In genomic region chrX:140375628-140376027, GRCm38 (mm10) we compare ENCODE assay signal across 21 mouse cellular contexts. TPM values are rescaled to one million over a fixed set of nuclear protein-coding genes. Genes with fewer than 3 reads are reported as not detected.
DNase-seq lines count a peak whose midpoint lies in the region; ATAC-seq lines count a peak whose summit lies in the region.
"Had no signal": no experiment of that assay in that cellular context is flagged by ENCODE, and none has a peak within 500 bp of the region (broad histone marks: within the 10 kb centered on the region; RNA-seq: fewer than 3 reads in every experiment).

No protein-coding gene starts in this region.

- H3K4me1 ChIP-seq in forebrain, embryonic 12.5 days: no peaks in the 10 kb centered on the region
- H3K4me1 ChIP-seq in forebrain, embryonic 15.5 days: no peaks in the 10 kb centered on the region
- no peaks in the 10 kb centered on the region for H3K4me1 ChIP-seq in midbrain, embryonic 14.5 days (ENCODE audit: control insufficient read depth, insufficient read depth, low read length)
- H3K4me1 ChIP-seq in midbrain, embryonic 13.5 days (replicated peaks): 0 out of 2 replicates have a peak, but pooled peaks cover 4% of the 10 kb centered on the region
- no peaks in the 10 kb centered on the region for H3K4me1 ChIP-seq in embryonic facial prominence, embryonic 10.5 days
- H3K4me1 ChIP-seq in heart, embryonic 10.5 days: no peaks in the 10 kb centered on the region
- H3K4me1 ChIP-seq: limb, embryonic 15.5 days; liver, embryonic 15.5 days; neural tube, embryonic 13.5 days; stomach, embryonic 15.5 days had no signal

- peaks cover 44% of the 10 kb centered on the region for H3K27me3 ChIP-seq in forebrain, embryonic 12.5 days
- H3K27me3 ChIP-seq in forebrain, embryonic 15.5 days: no peaks in the 10 kb centered on the region; the same call in 1 of the 2 replicates
- H3K27me3 ChIP-seq in midbrain, embryonic 14.5 days (ENCODE audit: control insufficient read depth, insufficient read depth, low read length): no peaks in the 10 kb centered on the region
- H3K27me3 ChIP-seq in midbrain, embryonic 13.5 days: peaks cover 50% of the 10 kb centered on the region
- peaks cover 98% of the 10 kb centered on the region for H3K27me3 ChIP-seq in embryonic facial prominence, embryonic 10.5 days (replicated peaks; ENCODE audit: low read depth, poor library complexity, severe bottlenecking)
- H3K27me3 ChIP-seq in heart, embryonic 10.5 days (ENCODE audit: insufficient read depth, poor library complexity, severe bottlenecking): peaks cover 24% of the 10 kb centered on the region; the same call in 1 of the 2 replicates
- H3K27me3 ChIP-seq: stomach, embryonic 15.5 days had no signal

- no peak overlapping the region for H3K27ac ChIP-seq in forebrain, embryonic 12.5 days
- H3K27ac ChIP-seq in forebrain, embryonic 15.5 days (replicated peaks): no peak overlapping the region
- H3K27ac ChIP-seq in midbrain, embryonic 14.5 days (replicated peaks; ENCODE audit: low read depth, low read length): no peak overlapping the region
- H3K27ac ChIP-seq in midbrain, embryonic 13.5 days: no peak overlapping the region
- H3K27ac ChIP-seq in embryonic facial prominence, embryonic 10.5 days (replicated peaks): no peak overlapping the region
- H3K27ac ChIP-seq in heart, embryonic 10.5 days: no peak overlapping the region
- H3K27ac ChIP-seq: kidney, postnatal 0 days; limb, embryonic 15.5 days; liver, embryonic 15.5 days; neural tube, embryonic 13.5 days; stomach, embryonic 15.5 days had no signal

- 30% methylated on average over 4 of the region's 4 CpGs for WGBS in forebrain, embryonic 12.5 days
- 28% methylated on average over 4 of the region's 4 CpGs for WGBS in forebrain, embryonic 15.5 days
- 41% methylated on average over 4 of the region's 4 CpGs for WGBS in midbrain, embryonic 14.5 days
- WGBS in midbrain, embryonic 13.5 days: 33% methylated on average over 4 of the region's 4 CpGs
- 35% methylated on average over 4 of the region's 4 CpGs for WGBS in embryonic facial prominence, embryonic 10.5 days
- WGBS in heart, embryonic 10.5 days: 30% methylated on average over 4 of the region's 4 CpGs

- no peak overlapping the region for H3K4me2 ChIP-seq in forebrain, embryonic 12.5 days
- H3K4me2 ChIP-seq in forebrain, embryonic 15.5 days (replicated peaks): no peak overlapping the region
- H3K4me2 ChIP-seq in midbrain, embryonic 14.5 days (ENCODE audit: low read length): no peak overlapping the region
- H3K4me2 ChIP-seq in midbrain, embryonic 13.5 days (replicated peaks): no peak overlapping the region
- H3K4me2 ChIP-seq: heart, embryonic 11.5 days; limb, embryonic 15.5 days; liver, embryonic 15.5 days; neural tube, embryonic 13.5 days; stomach, embryonic 15.5 days had no signal

- ATAC-seq in forebrain, embryonic 12.5 days (ENCODE audit: low FRiP score): peak; percentile 57; the same call in 1 of the 2 replicates
- no peak for ATAC-seq in forebrain, embryonic 15.5 days (replicated peaks)
- no peak for ATAC-seq in midbrain, embryonic 14.5 days (ENCODE audit: low FRiP score, low TSS enrichment)
- no peak for ATAC-seq in midbrain, embryonic 13.5 days
- ATAC-seq: lung, postnatal 0 days had no signal

- H3K36me3 ChIP-seq in forebrain, embryonic 12.5 days (replicated peaks): no peaks in the 10 kb centered on the region
- H3K36me3 ChIP-seq in forebrain, embryonic 15.5 days: no peaks in the 10 kb centered on the region
- H3K36me3 ChIP-seq in midbrain, embryonic 14.5 days (ENCODE audit: control insufficient read depth, insufficient read depth, low read length): no peaks in the 10 kb centered on the region
- H3K36me3 ChIP-seq in midbrain, embryonic 13.5 days: no peaks in the 10 kb centered on the region
- no peaks in the 10 kb centered on the region for H3K36me3 ChIP-seq in embryonic facial prominence, embryonic 10.5 days (replicated peaks)
- no peaks in the 10 kb centered on the region for H3K36me3 ChIP-seq in heart, embryonic 10.5 days
- H3K36me3 ChIP-seq: limb, embryonic 15.5 days; liver, embryonic 15.5 days; neural tube, embryonic 13.5 days; stomach, embryonic 15.5 days had no signal

- no peaks in the 10 kb centered on the region for H3K9me3 ChIP-seq in forebrain, embryonic 12.5 days
- H3K9me3 ChIP-seq in forebrain, embryonic 15.5 days: no peaks in the 10 kb centered on the region
- H3K9me3 ChIP-seq in midbrain, embryonic 14.5 days (ENCODE audit: control insufficient read depth, low read length): no peaks in the 10 kb centered on the region
- no peaks in the 10 kb centered on the region for H3K9me3 ChIP-seq in midbrain, embryonic 13.5 days
- H3K9me3 ChIP-seq in embryonic facial prominence, embryonic 10.5 days: no peaks in the 10 kb centered on the region
- H3K9me3 ChIP-seq in heart, embryonic 10.5 days: no peaks in the 10 kb centered on the region
- H3K9me3 ChIP-seq: limb, embryonic 15.5 days; liver, embryonic 15.5 days; neural tube, embryonic 13.5 days; stomach, embryonic 15.5 days had no signal

- peak; percentile 6 for DNase-seq in midbrain, embryonic 14.5 days
- DNase-seq in embryonic facial prominence, embryonic 10.5 days (ENCODE audit: low spot score): peak; percentile 21
- peak; percentile 0 for DNase-seq in retina, postnatal 1 day
- no peak for DNase-seq in cerebellum, adult 18-20 months
- DNase-seq in heart, embryonic 10.5 days (ENCODE audit: low spot score): no peak
- DNase-seq: adrenal gland, adult 2 months; cerebellum, adult 9-10 months; heart, postnatal 10 days; kidney, adult 11 months; right cerebral cortex, postnatal 25 days; thymus, adult 18-20 months had no signal

- H3K4me3 ChIP-seq in forebrain, embryonic 12.5 days (replicated peaks): no peak overlapping the region
- H3K4me3 ChIP-seq in forebrain, embryonic 15.5 days: no peak overlapping the region
- H3K4me3 ChIP-seq in midbrain, embryonic 14.5 days (replicated peaks; ENCODE audit: low read depth, low read length): no peak overlapping the region
- H3K4me3 ChIP-seq in midbrain, embryonic 13.5 days (replicated peaks): no peak overlapping the region
- no peak overlapping the region for H3K4me3 ChIP-seq in embryonic facial prominence, embryonic 10.5 days
- no peak overlapping the region for H3K4me3 ChIP-seq in heart, embryonic 10.5 days
- H3K4me3 ChIP-seq: limb, embryonic 15.5 days; liver, embryonic 15.5 days; neural tube, embryonic 13.5 days; stomach, embryonic 15.5 days had no signal

- no peak overlapping the region for H3K9ac ChIP-seq in forebrain, embryonic 12.5 days
- no peak overlapping the region for H3K9ac ChIP-seq in forebrain, embryonic 15.5 days (replicated peaks)
- H3K9ac ChIP-seq in midbrain, embryonic 14.5 days (replicated peaks; ENCODE audit: low read length): no peak overlapping the region
- no peak overlapping the region for H3K9ac ChIP-seq in midbrain, embryonic 13.5 days (replicated peaks)
- H3K9ac ChIP-seq: limb, embryonic 15.5 days; liver, embryonic 15.5 days; neural tube, embryonic 13.5 days; stomach, embryonic 15.5 days had no signal

RNA-seq across cellular contexts. Expression of gene Frmpd3, which starts 33.6 kb away (rescaled TPM):
- polyA plus RNA-seq in forebrain, embryonic 12.5 days (2016; fragmentation: Nextera tagmentation; extraction: Ambion mirVana): 0.63 and 1.4 TPM in 2 replicates
- polyA plus RNA-seq in forebrain, embryonic 15.5 days (2015; fragmentation: Nextera tagmentation; extraction: Ambion mirVana): 1.3 and 1.4 TPM in 2 replicates
- 3.6 and 3.7 TPM in 2 replicates for polyA plus RNA-seq in midbrain, embryonic 14.5 days (2014; fragmentation: Nextera tagmentation; extraction: Ambion mirVana)
- 2.8 and 3.8 TPM in 2 replicates for polyA plus RNA-seq in midbrain, embryonic 13.5 days (2015; fragmentation: Nextera tagmentation; extraction: Ambion mirVana)
- polyA plus RNA-seq in embryonic facial prominence, embryonic 10.5 days (2016; fragmentation: Nextera tagmentation; extraction: Ambion mirVana): 0.10 and 0.37 TPM in 2 replicates
- 0.07 and 0.13 TPM in 2 replicates for polyA plus RNA-seq in heart, embryonic 10.5 days (2016; fragmentation: Nextera tagmentation; extraction: Ambion mirVana)
- polyA plus RNA-seq: adrenal gland, adult 2 months; liver, embryonic 15.5 days had no signal

Comparison
In these comparisons a context has a peak if more than half of its experiments do, and no peak if none do; other contexts are left out.
1. DNase-seq: peak in midbrain, embryonic 14.5 days (single experiment), embryonic facial prominence, embryonic 10.5 days (single experiment) and retina, postnatal 1 day (single experiment); none in cerebellum, adult 18-20 months (0 of 2) and heart, embryonic 10.5 days (single experiment).